Mouse (Mus musculus) left cerebral cortex, postnatal 10 days (tissue): ENCODE results near the gene Hspbap1. TPM values are rescaled to one million over a fixed set of nuclear protein-coding genes. Genes with fewer than 3 reads are reported as not detected.
A peak's percentile ranks its signal among the peaks of the same experiment; 100 is the strongest.

Experiments
- DNase-seq, 2 experiments: peaks; one replicate each; pipeline ENCODE4 v3.0.0; 2021 to 2022; ENCODE audit warnings: low spot score in 2 of 2, mixed read lengths in 1 of 2; ENCODE audit errors: extremely low spot score in 1 of 2
- intact Hi-C: fragments of 180-260 bp; cut with DNase I; formaldehyde crosslinking; loops from one replicate; pipeline ENCODE4 v1.15.1; 2025
- total RNA-seq, 2 experiments: library from RNA; stranded (reverse); gene quantifications; 2 replicates each; pipeline ENCODE4 v1.2.3; 2021

Gene Hspbap1
- total RNA-seq, 2 experiments from 2014 or later, result 5.5 to 6.0 TPM

DNA sequence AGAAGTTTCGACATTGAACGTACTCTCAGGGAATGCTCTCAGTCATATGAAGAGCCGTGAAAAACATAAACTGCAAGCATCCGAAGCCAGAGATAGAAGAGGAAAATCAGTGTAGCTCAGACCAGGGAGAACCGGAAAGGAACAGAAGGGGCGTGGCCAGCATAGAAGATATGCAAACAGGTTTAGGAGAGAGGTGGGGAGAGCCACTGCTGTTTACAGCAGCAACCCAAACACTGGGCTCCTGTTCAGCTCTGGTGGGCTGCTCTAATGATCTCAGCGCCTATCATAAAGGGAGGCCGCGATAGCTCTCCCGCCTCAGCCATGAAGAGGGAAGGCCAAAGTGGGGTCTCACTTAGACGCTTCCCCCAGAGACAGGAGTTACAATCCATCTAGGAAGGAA lies 97.6 kb downstream of the Hspbap1 start:
- no peak for DNase-seq
- intact Hi-C loops, result no loop called here

DNA sequence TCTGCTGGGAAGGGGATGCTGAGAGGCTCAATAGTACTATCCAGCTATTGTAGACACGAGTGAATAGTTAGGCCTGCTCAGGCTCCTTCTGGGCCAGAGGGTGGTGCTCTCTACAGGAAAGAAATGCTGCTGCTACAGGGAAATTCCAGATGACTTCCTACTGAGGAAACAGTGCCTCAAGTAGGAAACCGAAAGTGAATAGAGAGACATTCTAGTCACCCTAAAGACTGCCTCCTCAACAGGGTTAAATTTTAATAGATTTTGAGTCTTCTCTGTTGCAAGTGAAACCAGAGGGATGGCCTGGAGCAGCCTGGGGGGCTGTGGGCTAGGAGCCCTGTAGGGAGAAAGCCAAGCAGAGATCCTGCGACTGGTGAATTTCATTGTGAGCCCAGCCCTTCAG lies 99.0 kb downstream of the Hspbap1 start:
- DNase-seq, result no peak
- intact Hi-C loops, result no loop called here

DNA sequence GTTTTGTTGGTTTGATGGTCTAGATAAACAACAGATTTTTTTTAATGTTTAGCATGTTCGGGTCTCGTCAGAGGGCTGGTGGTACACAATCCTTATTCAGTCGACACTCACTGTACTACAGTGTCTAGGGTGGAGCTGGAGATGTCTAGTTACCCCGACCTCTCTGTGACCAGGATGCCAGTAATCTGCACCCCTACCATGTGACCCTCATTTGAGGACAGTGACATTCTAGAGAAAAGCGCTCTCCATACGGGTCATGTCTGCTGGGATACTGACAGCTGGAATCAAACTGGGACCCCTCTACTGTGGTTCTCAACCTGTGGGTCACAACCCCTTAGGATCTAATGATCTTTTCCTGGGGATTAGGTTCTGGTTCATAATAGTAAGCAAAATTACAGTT lies 99.5 kb downstream of the Hspbap1 start:
- DNase-seq, result no peak
- intact Hi-C loops, result loop anchor here (5.0 kb wide), 1 partner anchor 68 kb away; the partner anchor contains the start of genes Dtx3l and Parp9

DNA sequence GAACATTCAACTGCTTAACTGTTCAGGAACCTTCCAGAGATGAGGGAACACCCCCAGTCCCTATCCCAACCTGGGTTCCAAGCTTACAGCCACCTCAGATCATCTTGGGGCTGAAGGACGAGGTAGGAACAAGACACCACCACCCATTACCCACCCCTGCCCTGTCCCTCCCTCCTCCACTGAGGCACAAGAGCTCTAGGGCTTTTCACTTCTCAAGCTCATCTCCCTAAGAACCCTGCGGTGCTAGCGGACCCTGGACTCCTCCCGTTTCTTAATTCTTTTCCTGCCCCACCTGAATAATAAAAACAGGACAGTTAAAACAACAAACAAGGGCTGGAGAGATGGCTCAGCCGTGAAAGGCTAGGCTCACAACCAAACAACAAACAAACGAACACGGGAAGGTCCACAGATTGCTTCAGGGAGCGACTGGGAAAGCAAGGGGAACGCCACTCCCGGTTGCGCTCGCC lies 100.4 kb downstream of the Hspbap1 start:
- intact Hi-C loops, result loop anchor here (5.0 kb wide), 1 partner anchor 67 kb away; the partner anchor contains the start of genes Dtx3l and Parp9
- DNase-seq, result no peak

DNA sequence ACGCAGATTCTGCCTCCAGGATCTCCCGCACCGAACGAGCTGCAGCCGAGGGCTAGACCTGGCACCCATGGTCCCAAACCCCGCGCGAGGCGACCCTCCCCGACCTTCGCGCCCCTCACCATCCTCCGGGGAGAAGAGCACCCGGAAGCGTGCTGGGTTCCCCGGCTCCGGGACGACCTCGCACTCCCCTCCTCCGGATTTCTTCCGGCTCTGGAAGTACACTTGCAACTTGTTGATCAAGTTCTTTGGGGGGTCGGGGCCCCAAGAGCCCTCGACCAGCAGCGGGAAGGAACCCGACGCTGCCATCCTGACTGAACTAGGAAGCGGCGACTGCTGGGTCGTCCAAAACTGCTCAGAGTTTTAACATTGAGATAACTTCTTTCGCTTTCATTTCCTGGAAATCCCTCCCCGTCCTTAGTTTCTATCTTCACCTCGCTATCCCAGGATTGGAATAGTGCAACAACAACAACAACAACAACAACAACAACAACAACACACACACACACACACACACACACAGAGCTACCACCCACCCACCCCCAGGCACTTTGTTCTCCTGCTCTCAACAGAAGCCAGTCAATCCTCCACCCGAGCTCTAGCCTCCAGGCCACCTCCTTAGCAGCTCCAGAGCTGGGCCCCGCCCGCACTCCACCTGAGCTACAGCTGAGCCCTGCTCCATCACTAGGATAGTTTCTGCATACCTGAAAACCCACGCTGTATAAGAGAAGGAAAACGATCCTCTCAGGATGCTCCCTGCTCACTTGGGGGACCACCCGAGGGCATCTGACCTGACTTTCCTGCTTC lies 101.1 kb downstream of the Hspbap1 start, which contains the start of gene Parp14:
Gene Parp14, minus strand, starts transcription at position 497 of the 804 bp plus-strand sequence.
- DNase-seq, result peak in 1 of 2 experiments; percentile 28
- intact Hi-C loops, result loop anchor here (5.0 kb wide), 1 partner anchor 66 kb away; the partner anchor contains the start of genes Dtx3l and Parp9

DNA sequence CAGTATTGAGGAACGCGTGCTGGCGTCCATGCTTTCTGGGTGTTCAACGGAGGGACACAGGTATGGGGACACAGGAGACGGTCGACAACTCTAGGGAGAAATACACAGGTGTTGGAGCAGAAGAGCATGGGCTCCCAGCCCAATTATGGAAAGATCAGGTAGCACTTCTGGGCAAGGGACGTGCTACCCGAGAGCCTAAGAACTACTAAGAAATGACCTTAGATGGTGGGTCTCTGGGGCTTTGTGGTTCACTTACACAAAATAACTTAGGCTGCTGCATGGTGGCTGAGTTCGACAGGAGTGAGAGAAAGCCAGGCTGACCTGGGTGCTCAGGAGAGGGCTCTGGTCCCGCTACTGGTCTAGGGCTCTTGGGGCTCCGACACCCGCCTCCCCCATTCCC lies 101.7 kb downstream of the Hspbap1 start:
- intact Hi-C loops, result loop anchor here (5.0 kb wide), 1 partner anchor 65 kb away; the partner anchor contains the start of genes Dtx3l and Parp9
- no peak for DNase-seq

DNA sequence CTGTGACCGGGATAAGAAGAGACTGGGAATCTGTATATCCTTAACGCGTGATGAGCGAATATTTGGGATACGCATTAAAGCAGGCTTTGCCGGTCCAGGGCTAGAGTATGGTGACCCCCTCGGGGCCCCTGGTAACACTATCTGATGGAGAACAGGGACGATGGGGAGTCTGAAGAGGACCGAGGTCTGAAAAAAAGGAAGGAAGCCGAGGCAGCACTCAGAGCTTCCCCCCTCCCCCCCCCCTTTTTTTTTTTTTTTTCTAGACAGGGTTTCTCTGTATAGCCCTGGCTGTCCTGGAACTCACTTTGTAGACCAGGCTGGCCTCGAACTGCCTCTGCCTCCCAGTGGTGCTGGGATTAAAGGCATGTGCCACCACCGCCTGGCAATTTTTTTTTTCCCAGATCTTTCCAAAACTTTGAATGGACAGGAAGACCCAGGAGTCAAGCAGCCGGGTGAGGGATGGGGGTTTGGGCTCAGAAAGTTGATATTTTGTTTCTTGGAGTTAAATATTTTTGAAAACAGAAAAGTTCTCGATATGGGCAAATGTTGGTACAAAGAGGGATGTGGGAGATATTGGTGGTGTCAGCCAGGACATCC lies 102.3 kb downstream of the Hspbap1 start:
- no peak for DNase-seq
- intact Hi-C loops, result loop anchor here (5.0 kb wide), 1 partner anchor 65 kb away; the partner anchor contains the start of genes Dtx3l and Parp9

DNA sequence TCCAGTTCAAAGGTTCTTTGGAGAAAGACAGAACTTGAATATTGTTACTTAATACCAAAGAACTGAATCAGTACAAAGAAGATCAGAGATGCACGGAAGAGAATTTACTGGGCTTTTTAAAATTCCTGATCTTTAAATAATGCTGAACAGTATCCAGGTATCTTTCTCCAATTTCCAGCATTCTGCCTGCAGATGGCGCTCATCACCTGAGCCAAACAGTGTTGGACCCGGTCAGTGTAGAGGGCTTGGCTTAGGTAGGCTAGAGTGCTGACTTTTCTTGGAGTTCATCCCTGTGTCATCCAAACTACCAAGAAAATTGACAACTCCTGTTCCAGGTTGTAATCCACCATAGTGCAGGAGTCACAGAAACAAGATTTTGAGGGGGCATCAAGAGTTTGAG lies 104.2 kb downstream of the Hspbap1 start:
- intact Hi-C loops, result loop anchor here (5.0 kb wide), 1 partner anchor 63 kb away; the partner anchor contains the start of genes Dtx3l and Parp9

More for the DNA sequence above, 104.2 kb downstream of the Hspbap1 start:
- DNase-seq, result peak; percentile 8 to 45

Other genes with a start within 250 kb of the Hspbap1 start
- gene Sema5b, start 229.2 kb upstream of the Hspbap1 start, total RNA-seq, result 10 to 100 TPM; 27.4 to 29.5 TPM
- gene Dirc2, start 1.0 kb upstream of the Hspbap1 start, total RNA-seq, result 10 to 100 TPM; 88.5 to 94.6 TPM
- gene Parp14, start 101.2 kb downstream of the Hspbap1 start, total RNA-seq, result under 1 TPM; 0.54 to 0.89 TPM
- gene Parp9, start 168.1 kb downstream of the Hspbap1 start, total RNA-seq, result 1 to 10 TPM; 1.7 to 2.9 TPM
- 1 to 10 TPM; 1.8 to 2.1 TPM for gene Dtx3l, start 168.8 kb downstream of the Hspbap1 start, total RNA-seq
- gene Kpna1, start 208.4 kb downstream of the Hspbap1 start, total RNA-seq, result 100 to 1,000 TPM in 1 of 2 experiments, 10 to 100 TPM in 1; 92.4 to 104 TPM